Mouse (Mus musculus) megakaryocyte, embryonic 14.5 days (primary cell): ENCODE results near the gene Ntrk2.

Experiments used
- FLI1 ChIP-seq: IDR thresholded peaks from 2 replicates; pipeline ENCODE4 v1.6.1; 2012; ENCODE audit warnings: low read length, inconsistent platforms, mixed read lengths
- GATA1 ChIP-seq: IDR thresholded peaks from 3 replicates; pipeline ENCODE4 v1.6.1; 2012; ENCODE audit warnings: mixed read lengths, low read length, inconsistent platforms, borderline replicate concordance

DNA sequence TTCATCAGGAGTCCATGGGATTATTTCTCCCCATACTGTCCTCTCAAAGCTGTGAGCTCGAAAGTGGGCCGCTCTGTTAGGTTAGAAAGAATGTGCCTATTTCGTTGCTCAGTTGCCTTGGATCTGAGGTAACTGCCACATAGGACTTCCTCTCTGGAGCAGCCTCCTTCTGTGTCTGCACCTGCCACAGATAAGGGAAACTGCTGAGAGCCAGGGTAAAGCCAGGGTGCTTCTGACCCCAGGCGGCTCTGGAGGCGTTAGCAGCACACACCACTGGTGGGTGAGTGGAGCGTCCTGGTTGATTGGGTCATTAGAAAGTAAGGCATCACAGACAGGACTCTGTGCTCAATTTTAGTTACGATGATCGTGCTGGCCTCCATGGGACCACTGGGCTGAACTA is 95.9 kb downstream of the Ntrk2 start:
- no peak for TF ChIP-seq GATA1
- TF ChIP-seq FLI1, result no peak
